Mouse (Mus musculus) hindbrain, postnatal 0 days (tissue): ENCODE data around the gene Trabd2b. TPM values are rescaled to one million over a fixed set of nuclear protein-coding genes. Genes with fewer than 3 reads are reported as not detected.

Experiments used
- ATAC-seq: fragments of 200-750 bp; cut with Nextera tagmentation; 2 replicates; pipeline ENCODE4 v1.8.0; 2017; ENCODE audit warnings: mild to moderate bottlenecking, moderate TSS enrichment, moderate library complexity
- DNase-seq: peaks from one replicate; pipeline ENCODE4 v3.0.0-alpha.2; 2015; ENCODE audit warnings: low spot score
- H3K27ac ChIP-seq: fragments of 300-500 bp; sonication (generic); 2 replicates; pipeline ENCODE4 v1.5.1; 2014; ENCODE audit warnings: mild to moderate bottlenecking
- H3K27me3 ChIP-seq: fragments of 300-500 bp; sonication (generic); 2 replicates; pipeline ENCODE4 v1.6.1; 2014; ENCODE audit warnings: low read length, mixed read lengths; ENCODE audit not compliant: insufficient read depth
- H3K36me3 ChIP-seq: fragments of 300-500 bp; sonication (generic); 2 replicates; pipeline ENCODE4 v1.6.1; 2014; ENCODE audit warnings: low read length, mixed read lengths; ENCODE audit not compliant: insufficient read depth
- H3K4me1 ChIP-seq: fragments of 300-500 bp; sonication (generic); 2 replicates; pipeline ENCODE4 v1.6.1; 2014; ENCODE audit warnings: antibody characterized with exemption, low read length, mixed read lengths; ENCODE audit not compliant: insufficient read depth
- H3K4me2 ChIP-seq: fragments of 300-500 bp; sonication (generic); 2 replicates; pipeline ENCODE4 v1.6.1; 2014; ENCODE audit warnings: low read depth, mild to moderate bottlenecking, low read length, moderate library complexity, mixed read lengths
- H3K4me3 ChIP-seq: fragments of 300-500 bp; sonication (generic); 2 replicates; pipeline ENCODE4 v1.5.1; 2014; ENCODE audit warnings: low read length
- H3K9ac ChIP-seq: fragments of 300-500 bp; sonication (generic); replicated peaks from 2 replicates; pipeline ENCODE4 v1.6.1; 2014; ENCODE audit warnings: mild to moderate bottlenecking, low read length, moderate library complexity, mixed read lengths
- H3K9me3 ChIP-seq: fragments of 300-500 bp; sonication (generic); 2 replicates; pipeline ENCODE4 v1.6.1; 2016; ENCODE audit warnings: low read length, mixed read lengths
- CTCF ChIP-seq: IDR thresholded peaks from 2 replicates; pipeline ENCODE4 v1.5.1; 2016; ENCODE audit warnings: antibody characterized with exemption, control low read depth, low read depth
- WGBS: fragments of 180-500 bp; shearing (Covaris S2); extraction: QIAGEN DNeasy Blood & Tissue Kit; methylation state at CpG from one replicate; pipeline ENCODE4 v1.1.7; 2014; 5-methylcytosine and 5-hydroxymethylcytosine counted together
- polyA plus RNA-seq: library from polyadenylated mRNA; unstranded; fragments of >200 nt; fragmentation: Nextera tagmentation; extraction: Ambion mirVana; gene quantifications from 2 replicates; pipeline ENCODE4 v1.2.1, GENCODE M21; 2015
- total RNA-seq: library from RNA; depleted of rRNA; stranded (reverse); fragments of >200 nt; gene quantifications from 2 replicates; pipeline ENCODE4 v1.2.3, GENCODE M21; 2014

Trabd2b gene
- total and polyA plus RNA-seq, 2 experiments from 2014 or later = 0.65 to 1.8 TPM

- TF ChIP-seq CTCF = no peak
- H3K4me1 ChIP-seq = no peaks in the 10 kb centered on the region
- no peaks in the 10 kb centered on the region for H3K36me3 ChIP-seq
- DNase-seq (no peak), ATAC-seq (no peak)
- WGBS = 93% methylated on average over 3 of the region's 3 CpGs
- no peak overlapping the region for H3K9ac ChIP-seq
- H3K9me3 ChIP-seq = no peaks in the 10 kb centered on the region
- no peak overlapping the region for H3K4me3 ChIP-seq
- no peak overlapping the region for H3K4me2 ChIP-seq
- no peak overlapping the region for H3K27ac ChIP-seq
- no peaks in the 10 kb centered on the region for H3K27me3 ChIP-seq
These were observed 105.1 kb downstream of the Trabd2b start for GRCm38 (mm10) chr4:114511649-114512048.

- ATAC-seq (no peak), DNase-seq (no peak)
- no peaks in the 10 kb centered on the region for H3K27me3 ChIP-seq
- no peak overlapping the region for H3K27ac ChIP-seq
- H3K4me1 ChIP-seq = no peaks in the 10 kb centered on the region
- H3K4me2 ChIP-seq = no peak overlapping the region
- H3K9ac ChIP-seq = no peak overlapping the region
- no peaks in the 10 kb centered on the region for H3K9me3 ChIP-seq
- H3K36me3 ChIP-seq = no peaks in the 10 kb centered on the region
- H3K4me3 ChIP-seq = no peak overlapping the region
- TF ChIP-seq CTCF = no peak
These were observed 106.6 kb downstream of the Trabd2b start for GRCm38 (mm10) chr4:114513149-114513548.

- no peaks in the 10 kb centered on the region for H3K4me1 ChIP-seq
- no peak overlapping the region for H3K27ac ChIP-seq
- no peak for TF ChIP-seq CTCF
- H3K9ac ChIP-seq = no peak overlapping the region
- no peak overlapping the region for H3K4me3 ChIP-seq
- H3K9me3 ChIP-seq = no peaks in the 10 kb centered on the region
- ATAC-seq = no peak
- H3K4me2 ChIP-seq = no peak overlapping the region
- DNase-seq = no peak
- 76% methylated on average over 5 of the region's 5 CpGs for WGBS
- no peaks in the 10 kb centered on the region for H3K36me3 ChIP-seq
- H3K27me3 ChIP-seq = no peaks in the 10 kb centered on the region
These were observed 108.8 kb downstream of the Trabd2b start for GRCm38 (mm10) chr4:114515330-114515771.

GRCm38 (mm10) chr4:114516651-114517050, 110.1 kb downstream of the Trabd2b start:
- DNase-seq = no peak
- no peaks in the 10 kb centered on the region for H3K4me1 ChIP-seq
- no peak overlapping the region for H3K27ac ChIP-seq
- no peaks in the 10 kb centered on the region for H3K27me3 ChIP-seq
- no peaks in the 10 kb centered on the region for H3K36me3 ChIP-seq
- no peaks in the 10 kb centered on the region for H3K9me3 ChIP-seq
- TF ChIP-seq CTCF = no peak
- no peak overlapping the region for H3K9ac ChIP-seq
- no peak overlapping the region for H3K4me3 ChIP-seq
- no peak overlapping the region for H3K4me2 ChIP-seq
- WGBS = 34% methylated on average over 4 of the region's 4 CpGs
- no peak for ATAC-seq

GRCm38 (mm10) chr4:114518061-114518460, 111.5 kb downstream of the Trabd2b start:
- no peak overlapping the region for H3K4me3 ChIP-seq
- WGBS = 87% methylated on average over 3 of the region's 3 CpGs
- H3K36me3 ChIP-seq = no peaks in the 10 kb centered on the region
- H3K4me1 ChIP-seq = no peaks in the 10 kb centered on the region
- H3K9me3 ChIP-seq = no peaks in the 10 kb centered on the region
- no peak for TF ChIP-seq CTCF
- H3K9ac ChIP-seq = no peak overlapping the region
- ATAC-seq = no peak
- no peak overlapping the region for H3K4me2 ChIP-seq
- no peak for DNase-seq
- H3K27me3 ChIP-seq = no peaks in the 10 kb centered on the region
- no peak overlapping the region for H3K27ac ChIP-seq

GRCm38 (mm10) chr4:114518571-114518970, 112.0 kb downstream of the Trabd2b start:
- Histone ChIP-seq H3K4me1 (no peaks in the 10 kb centered on the region), H3K27ac (no peak overlapping the region), H3K9me3 (no peaks in the 10 kb centered on the region), H3K4me3 (no peak overlapping the region), H3K9ac (no peak overlapping the region), H3K27me3 (no peaks in the 10 kb centered on the region), H3K4me2 (no peak overlapping the region), H3K36me3 (no peaks in the 10 kb centered on the region)
- no peak for ATAC-seq
- no peak for TF ChIP-seq CTCF
- 97% methylated on average over 1 of the region's 1 CpGs for WGBS
- DNase-seq = no peak

GRCm38 (mm10) chr4:114519321-114519720, 112.8 kb downstream of the Trabd2b start:
- WGBS = 88% methylated on average over 4 of the region's 4 CpGs
- no peak overlapping the region for H3K27ac ChIP-seq
- H3K36me3 ChIP-seq = no peaks in the 10 kb centered on the region
- no peaks in the 10 kb centered on the region for H3K4me1 ChIP-seq
- no peak for TF ChIP-seq CTCF
- H3K4me2 ChIP-seq = no peak overlapping the region
- H3K4me3 ChIP-seq = no peak overlapping the region
- ATAC-seq (no peak), DNase-seq (no peak)
- H3K9me3 ChIP-seq = no peaks in the 10 kb centered on the region
- no peaks in the 10 kb centered on the region for H3K27me3 ChIP-seq
- no peak overlapping the region for H3K9ac ChIP-seq
